Mouse (Mus musculus): ENCODE measurements around the gene Cdyl.
"Not testable (repeated sequence)": the region's sequence is repeated elsewhere in the genome, so short reads cannot be mapped to it uniquely, and the experiment has no call there.

GRCm38 (mm10) chr13:35836501-35836900, 176.9 kb downstream of the Cdyl start:
- TF ChIP-seq CTCF (IDR thresholded peaks at IDR 0.05; ENCODE audit: insufficient read depth, low read length); POLR2A (IDR thresholded peaks at IDR 0.05; ENCODE audit: borderline replicate concordance, extremely low read depth, low read depth, low read length): not testable (repeated sequence)

Measured in lung, adult 2 months (tissue).